18 mouse cellular contexts compared by ENCODE assay signal in the genomic region with DNA sequence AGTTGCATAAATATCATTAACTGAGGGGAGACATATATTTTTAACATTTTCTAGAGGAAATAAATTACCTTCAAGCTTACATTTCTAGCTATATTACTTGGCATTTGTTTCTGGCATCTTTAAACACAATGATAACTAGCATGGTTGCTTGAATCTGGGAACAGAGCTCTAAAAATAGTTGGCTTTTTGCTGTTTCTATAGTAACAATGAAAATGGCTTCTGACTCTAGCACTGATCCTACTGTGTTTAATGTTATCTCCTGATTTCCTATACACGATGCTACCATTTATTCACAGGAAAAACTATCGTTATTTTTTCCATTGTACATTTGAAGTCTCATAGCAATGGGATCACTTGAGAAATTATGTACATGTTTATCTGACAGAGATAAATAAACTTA.
"Had no signal": no experiment of that assay in that cellular context is flagged by ENCODE, and none has a peak within 500 bp of the region (broad histone marks: within the 10 kb centered on the region; RNA-seq: fewer than 3 reads in every experiment).

No protein-coding gene starts in this region.

- H3K27ac ChIP-seq: kidney, postnatal 0 days; limb, embryonic 12.5 days; liver, embryonic 13.5 days; lung, embryonic 15.5 days; macrophage; midbrain, embryonic 13.5 days had no signal

- H3K36me3 ChIP-seq: limb, embryonic 12.5 days; liver, embryonic 13.5 days; lung, embryonic 15.5 days; midbrain, embryonic 13.5 days had no signal

- H3K9me3 ChIP-seq: limb, embryonic 12.5 days; liver, embryonic 13.5 days; lung, embryonic 15.5 days; megakaryocyte, embryonic 14.5 days; midbrain, embryonic 13.5 days had no signal

- H3K27me3 ChIP-seq: limb, embryonic 12.5 days; liver, embryonic 13.5 days; lung, embryonic 15.5 days; megakaryocyte, embryonic 14.5 days; midbrain, embryonic 13.5 days had no signal

- DNase-seq: kidney, adult 9 months; kidney, postnatal 36 days; layer of hippocampus, adult 9-11 months; liver; liver, embryonic 13.5 days; liver, postnatal 0 days; lung, postnatal 14 days; retina, postnatal 1 day; right cerebral cortex, postnatal 4 days; spleen, adult 18-20 months; thymus, adult 18-20 months; thymus, postnatal 25 days had no signal

- H3K4me3 ChIP-seq: limb, embryonic 12.5 days; liver, embryonic 13.5 days; lung, embryonic 15.5 days; megakaryocyte, embryonic 14.5 days; midbrain, embryonic 13.5 days had no signal

- H3K4me1 ChIP-seq: limb, embryonic 12.5 days; liver, embryonic 13.5 days; lung, embryonic 15.5 days; megakaryocyte, embryonic 14.5 days; midbrain, embryonic 13.5 days had no signal

- ATAC-seq: liver, postnatal 0 days; midbrain, embryonic 13.5 days had no signal

- H3K4me2 ChIP-seq: limb, embryonic 12.5 days; liver, embryonic 13.5 days; lung, embryonic 15.5 days; midbrain, embryonic 13.5 days had no signal

- H3K9ac ChIP-seq: limb, embryonic 12.5 days; liver, embryonic 13.5 days; liver, postnatal 0 days; lung, embryonic 15.5 days; midbrain, embryonic 13.5 days had no signal
